Mouse (Mus musculus): ENCODE data around the gene Asap2.

DNA sequence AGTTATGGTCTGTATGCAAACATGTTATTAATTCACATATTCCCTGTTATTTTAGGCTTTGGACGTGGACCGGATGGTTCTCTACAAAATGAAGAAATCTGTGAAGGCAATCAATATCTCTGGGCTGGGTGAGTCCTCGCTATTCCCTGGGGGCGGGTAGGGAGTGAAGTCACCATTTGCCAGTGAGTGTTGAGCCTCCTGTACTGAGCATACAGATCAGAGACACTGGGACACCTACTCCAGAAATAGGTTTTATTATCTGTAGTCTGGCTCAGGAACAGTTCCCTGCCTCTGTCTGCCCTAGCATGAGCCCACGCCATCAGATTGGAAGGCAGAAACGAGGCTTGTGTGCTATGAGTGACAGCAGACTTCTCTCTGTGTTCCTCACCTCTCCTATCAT lies 177.9 kb downstream of the Asap2 start:
- TF ChIP-seq CTCF (IDR thresholded peaks at IDR 0.05; ENCODE audit: low read depth): no peak
- TF ChIP-seq EP300 (optimal IDR thresholded peaks at IDR 0.05): no peak

Data from stomach, postnatal 0 days (tissue).